Mouse (Mus musculus) c-Kit-positive CD71-positive TER-119-positive erythroid progenitor cells, embryonic 14.5 days (primary cell): ENCODE measurements around the gene Slc8a2.

ENCODE experiments used
- DNase-seq: peaks from one replicate; pipeline ENCODE4 v3.0.0-alpha.2; 2013; ENCODE audit warnings: low spot score

The Slc8a2 gene

GRCm38 (mm10) chr7:16125829-16126228, 3.8 kb upstream of the Slc8a2 start:
- no peak for DNase-seq

GRCm38 (mm10) chr7:16128344-16128743, 1.3 kb upstream of the Slc8a2 start:
- DNase-seq: no peak

GRCm38 (mm10) chr7:16128899-16129298, 727 bp upstream of the Slc8a2 start:
- DNase-seq: no peak

- no peak for DNase-seq
Observed at GRCm38 (mm10) chr7:16129846-16130691, 443 bp downstream of the Slc8a2 start.

- DNase-seq: no peak
Observed at GRCm38 (mm10) chr7:16130956-16131634, 1.5 kb downstream of the Slc8a2 start.

- DNase-seq: no peak
Observed at GRCm38 (mm10) chr7:16132161-16132581, 2.5 kb downstream of the Slc8a2 start.

- no peak for DNase-seq
Observed at GRCm38 (mm10) chr7:16132926-16133325, 3.3 kb downstream of the Slc8a2 start.

- no peak for DNase-seq
Observed at GRCm38 (mm10) chr7:16133691-16134090, 4.1 kb downstream of the Slc8a2 start.

GRCm38 (mm10) chr7:16134951-16135392, 5.3 kb downstream of the Slc8a2 start:
- no peak for DNase-seq

GRCm38 (mm10) chr7:16146489-16147410, 17.1 kb downstream of the Slc8a2 start:
- no peak for DNase-seq

- peak; percentile 39 for DNase-seq
Observed at GRCm38 (mm10) chr7:16147643-16148042, 18.0 kb downstream of the Slc8a2 start.

GRCm38 (mm10) chr7:16149241-16149640, 19.6 kb downstream of the Slc8a2 start:
- no peak for DNase-seq

- no peak for DNase-seq
Observed at GRCm38 (mm10) chr7:16150191-16151145, 20.8 kb downstream of the Slc8a2 start.

GRCm38 (mm10) chr7:16153522-16153921, 23.9 kb downstream of the Slc8a2 start:
- DNase-seq: peak; percentile 33

- no peak for DNase-seq
Observed at GRCm38 (mm10) chr7:16155132-16155872, 25.7 kb downstream of the Slc8a2 start.

GRCm38 (mm10) chr7:16156105-16156714, 26.6 kb downstream of the Slc8a2 start:
- DNase-seq: no peak

- no peak for DNase-seq
Observed at GRCm38 (mm10) chr7:16158735-16159134, 29.1 kb downstream of the Slc8a2 start.

GRCm38 (mm10) chr7:16160702-16161101, 31.1 kb downstream of the Slc8a2 start:
- DNase-seq: peak; percentile 29

GRCm38 (mm10) chr7:16161302-16161701, 31.7 kb downstream of the Slc8a2 start:
- no peak for DNase-seq

- DNase-seq: no peak
Observed at GRCm38 (mm10) chr7:16162036-16162435, 32.4 kb downstream of the Slc8a2 start.
